ENCODE assay signal across 8 mouse cellular contexts in the genomic region with DNA sequence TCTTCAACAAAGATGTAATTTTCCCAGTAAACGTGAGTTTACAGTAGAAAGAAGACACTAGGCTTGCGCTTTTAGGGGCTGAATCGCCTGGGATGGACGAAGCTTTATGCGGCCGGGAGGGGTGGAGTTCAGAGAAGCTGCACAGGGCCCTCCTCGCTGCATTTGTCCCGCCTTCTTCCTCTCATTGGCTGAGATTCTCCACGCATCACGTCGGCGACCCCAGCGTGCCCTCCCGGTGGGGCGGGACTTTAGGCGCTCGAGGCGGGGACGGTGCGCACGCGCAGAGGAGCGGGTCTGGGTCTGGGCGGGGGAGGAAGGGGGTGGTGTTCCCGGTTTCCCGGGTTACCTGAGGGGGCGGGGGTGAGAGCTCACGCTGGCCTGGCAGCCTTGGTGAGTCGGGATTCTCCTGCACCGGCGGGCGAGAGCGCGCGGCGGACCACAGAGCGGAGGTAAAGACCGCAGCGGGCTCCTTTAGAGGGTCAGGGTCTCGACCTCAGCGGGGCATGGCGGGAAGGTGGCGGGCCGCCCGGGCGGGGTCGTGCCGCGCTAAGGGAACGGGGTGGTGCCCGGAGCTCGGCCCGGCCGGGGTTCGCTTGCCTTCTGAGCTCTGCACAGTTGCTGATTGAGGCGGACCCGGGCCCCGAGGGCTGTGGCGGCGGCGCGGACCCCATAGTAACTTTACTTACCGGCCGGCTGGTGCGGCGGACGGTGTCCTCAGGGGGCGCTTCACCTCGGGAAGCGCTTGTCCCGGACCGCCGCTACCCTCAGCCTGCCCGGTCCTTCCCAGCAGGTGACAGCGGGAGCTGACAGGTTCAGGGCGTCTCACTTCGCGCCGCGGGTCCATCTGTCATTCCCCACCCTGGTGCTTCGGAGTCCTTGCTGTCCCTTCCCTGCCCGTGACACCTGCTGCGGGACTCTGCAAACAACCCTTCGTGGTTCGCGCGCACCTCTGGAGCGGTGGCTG. TPM values are rescaled to one million over a fixed set of nuclear protein-coding genes. Genes with fewer than 3 reads are reported as not detected.
DNase-seq lines count a peak whose midpoint lies in the region; ATAC-seq and TF ChIP-seq lines count a peak whose summit lies in the region.

A gene (plus strand): TSS at position 350 of the 964 bp plus-strand sequence.

- ATAC-seq in heart, embryonic 15.5 days (replicated peaks; ENCODE audit: insufficient number of reproducible peaks, insufficient read depth, low FRiP score, low read depth): peak; percentile 98
- ATAC-seq in liver, embryonic 14.5 days (ENCODE audit: insufficient read depth): peak; percentile 95
- peak; percentile 98 for ATAC-seq in neural tube, embryonic 11.5 days (ENCODE audit: insufficient read depth, low FRiP score, low TSS enrichment)
- peak; percentile 99 for ATAC-seq in stomach, postnatal 0 days (ENCODE audit: low FRiP score, low TSS enrichment)

- peak; percentile 37; the same call in 1 of the 2 replicates for TF ChIP-seq CTCF in liver, embryonic 14.5 days (IDR thresholded peaks at IDR 0.05; ENCODE audit: low read depth)
- peak; percentile 53 for TF ChIP-seq CTCF in stomach, postnatal 0 days (IDR thresholded peaks at IDR 0.05; ENCODE audit: low read depth)

- peak within 1 kb of the TSS; percentile 77 for H3K4me2 ChIP-seq in heart, embryonic 15.5 days
- H3K4me2 ChIP-seq in liver, embryonic 14.5 days (ENCODE audit: low read depth): peak within 1 kb of the TSS; percentile 91
- peak within 1 kb of the TSS; percentile 82 for H3K4me2 ChIP-seq in neural tube, embryonic 11.5 days (ENCODE audit: low read depth)
- peak within 1 kb of the TSS; percentile 86 for H3K4me2 ChIP-seq in stomach, postnatal 0 days (replicated peaks; ENCODE audit: low read depth)

- no peaks in the 10 kb centered on the region for H3K9me3 ChIP-seq in heart, embryonic 15.5 days (replicated peaks)
- no peaks in the 10 kb centered on the region for H3K9me3 ChIP-seq in liver, embryonic 14.5 days (ENCODE audit: control insufficient read depth, low read length)
- H3K9me3 ChIP-seq in neural tube, embryonic 11.5 days (ENCODE audit: control insufficient read depth, low read length): no peaks in the 10 kb centered on the region
- H3K9me3 ChIP-seq in stomach, postnatal 0 days (ENCODE audit: control insufficient read depth, low read length): no peaks in the 10 kb centered on the region

- no peaks in the 10 kb centered on the region; the same call in 1 of the 2 replicates for H3K4me1 ChIP-seq in brown adipose tissue, adult 24 weeks (ENCODE audit: control insufficient read depth, insufficient read depth, insufficient read length, low read length)
- peaks cover 8% of the 10 kb centered on the region for H3K4me1 ChIP-seq in heart, embryonic 15.5 days (replicated peaks)
- H3K4me1 ChIP-seq in liver, embryonic 14.5 days (replicated peaks; ENCODE audit: control insufficient read depth in 2 of 2, insufficient read depth in 2 of 2, low read length in 1 of 2): peaks cover 8 to 13% of the 10 kb centered on the region in 2 experiments
- peaks cover 5% of the 10 kb centered on the region; the same call in 1 of the 2 replicates for H3K4me1 ChIP-seq in neural tube, embryonic 11.5 days (ENCODE audit: control insufficient read depth, insufficient read depth, low read length)
- no peaks in the 10 kb centered on the region for H3K4me1 ChIP-seq in stomach, postnatal 0 days (replicated peaks; ENCODE audit: control insufficient read depth, insufficient read depth)

- H3K27me3 ChIP-seq in heart, embryonic 15.5 days: no peaks in the 10 kb centered on the region
- no peaks in the 10 kb centered on the region for H3K27me3 ChIP-seq in liver, embryonic 14.5 days (ENCODE audit: control insufficient read depth, insufficient read depth, low read length)
- H3K27me3 ChIP-seq in neural tube, embryonic 11.5 days (ENCODE audit: control insufficient read depth, insufficient read depth, low read length): no peaks in the 10 kb centered on the region
- H3K27me3 ChIP-seq in stomach, postnatal 0 days (ENCODE audit: control insufficient read depth, insufficient read depth, low read length): no peaks in the 10 kb centered on the region

- H3K9ac ChIP-seq in heart, embryonic 15.5 days: peak within 1 kb of the TSS; percentile 83
- peak within 1 kb of the TSS; percentile 72 for H3K9ac ChIP-seq in liver, embryonic 14.5 days (replicated peaks)
- peak within 1 kb of the TSS; percentile 63 for H3K9ac ChIP-seq in neural tube, embryonic 11.5 days (ENCODE audit: low read length)
- peak within 1 kb of the TSS; percentile 79 for H3K9ac ChIP-seq in stomach, postnatal 0 days (ENCODE audit: low read length)

- peak within 1 kb of the TSS; percentile 63 for H3K27ac ChIP-seq in brown adipose tissue, adult 24 weeks (replicated peaks; ENCODE audit: low read depth, low read length)
- peak within 1 kb of the TSS; percentile 85 for H3K27ac ChIP-seq in heart, embryonic 15.5 days
- no peak within 1 kb of the TSS; the same call in 1 of the 2 replicates for H3K27ac ChIP-seq in liver, embryonic 14.5 days
- peak within 1 kb of the TSS; percentile 69 for H3K27ac ChIP-seq in neural tube, embryonic 11.5 days (ENCODE audit: low read depth, low read length)
- peak within 1 kb of the TSS; percentile 81 for H3K27ac ChIP-seq in stomach, postnatal 0 days (replicated peaks)

- DNase-seq in CD4-positive, CD25-positive, alpha-beta regulatory T cell, adult 2 months (ENCODE audit: low read depth, low spot score): peak; percentile 98
- DNase-seq in fibroblast of lung, adult 2 months (ENCODE audit: low read depth): peak; percentile 91
- DNase-seq in kidney, postnatal 25 days: peak; percentile 99
- DNase-seq in liver, embryonic 14.5 days (ENCODE audit: low read depth in 3 of 3, low spot score in 3 of 3): peak; percentile 92 to 93 (median 93)
- peak; percentile 99 for DNase-seq in neural tube, embryonic 11.5 days (ENCODE audit: low spot score)
- peak; percentile 99 for DNase-seq in stomach, postnatal 0 days (ENCODE audit: low spot score)

- WGBS in heart, embryonic 15.5 days: under 1% methylated on average over 87 of the region's 88 CpGs
- WGBS in liver, embryonic 14.5 days (ENCODE audit: insufficient replicate concordance): under 1% methylated on average over 82 of the region's 88 CpGs
- under 1% methylated on average over 70 of the region's 88 CpGs for WGBS in neural tube, embryonic 11.5 days
- under 1% methylated on average over 77 of the region's 88 CpGs for WGBS in stomach, postnatal 0 days

- no peak for TF ChIP-seq EP300 in liver, embryonic 14.5 days (IDR thresholded peaks at IDR 0.05; ENCODE audit: low read depth)
- no peak for TF ChIP-seq EP300 in stomach, postnatal 0 days (optimal IDR thresholded peaks at IDR 0.05)

- no peaks in the 10 kb centered on the region for H3K36me3 ChIP-seq in heart, embryonic 15.5 days
- no peaks in the 10 kb centered on the region for H3K36me3 ChIP-seq in liver, embryonic 14.5 days (replicated peaks; ENCODE audit: control insufficient read depth, insufficient read depth, low read depth)
- H3K36me3 ChIP-seq in neural tube, embryonic 11.5 days (ENCODE audit: control insufficient read depth, insufficient read depth, low read length): no peaks in the 10 kb centered on the region
- H3K36me3 ChIP-seq in stomach, postnatal 0 days (ENCODE audit: control insufficient read depth, insufficient read depth, low read length): no peaks in the 10 kb centered on the region

- H3K4me3 ChIP-seq in brown adipose tissue, adult 24 weeks (ENCODE audit: insufficient read depth, low read depth, low read length): peak within 1 kb of the TSS; percentile 92
- H3K4me3 ChIP-seq in heart, embryonic 15.5 days: peak within 1 kb of the TSS; percentile 93
- H3K4me3 ChIP-seq in liver, embryonic 14.5 days (ENCODE audit: insufficient read depth in 1 of 2, low read depth in 2 of 2, low read length in 2 of 2): peak within 1 kb of the TSS; percentile 76 to 88
- peak within 1 kb of the TSS; percentile 57 for H3K4me3 ChIP-seq in neural tube, embryonic 11.5 days (ENCODE audit: low read depth, low read length)
- peak within 1 kb of the TSS; percentile 84 for H3K4me3 ChIP-seq in stomach, postnatal 0 days (ENCODE audit: low read depth, low read length)

RNA-seq across cellular contexts. Expression of the gene that starts here (rescaled TPM):
- 11.9 and 21.4 TPM in 2 replicates for polyA plus RNA-seq in brown adipose tissue, adult 24 weeks (2012; ENCODE audit: insufficient read depth, insufficient read length, missing spikeins)
- polyA plus RNA-seq in heart, embryonic 15.5 days (2015; fragmentation: Nextera tagmentation; extraction: Ambion mirVana): 2.7 and 2.9 TPM in 2 replicates
- 1.4 and 1.8 TPM in 2 replicates for polyA plus RNA-seq in liver, embryonic 14.5 days (2012; rRNA removed)
- 2.1 and 2.3 TPM in 2 replicates for polyA plus RNA-seq in liver, embryonic 14.5 days (2014; fragmentation: Nextera tagmentation; extraction: Ambion mirVana)
- polyA plus RNA-seq in neural tube, embryonic 11.5 days (2014; fragmentation: Nextera tagmentation; extraction: Ambion mirVana): 2.6 TPM in 2 replicates
- polyA plus RNA-seq in stomach, postnatal 0 days (2015; fragmentation: Nextera tagmentation; extraction: Ambion mirVana): 2.0 and 2.6 TPM in 2 replicates
